Mouse (Mus musculus) adrenal gland, adult 2 months (tissue): ENCODE measurements around the gene Garem2. TPM values are rescaled to one million over a fixed set of nuclear protein-coding genes. Genes with fewer than 3 reads are reported as not detected.
A peak's percentile ranks its signal among the peaks of the same experiment; 100 is the strongest.

Experiments
- DNase-seq: peaks from one replicate; pipeline ENCODE4 v3.0.0; 2021
- polyA plus RNA-seq: library from polyadenylated mRNA; depleted of rRNA; stranded (reverse); fragments of >200 nt; gene quantifications from 2 replicates; pipeline ENCODE4 v1.2.3, GENCODE M21; 2012
- total RNA-seq, 2 experiments: library from RNA; stranded (reverse); gene quantifications; 2 replicates each; pipeline ENCODE4 v1.2.3; 2021

Garem2 gene
- total and polyA plus RNA-seq, 3 experiments = 0.10 to 0.11 TPM; not detected in 1

GRCm38 (mm10) chr5:30111771-30112170, 6.8 kb downstream of the Garem2 start:
- no peak for DNase-seq

- DNase-seq = no peak
These were observed 7.6 kb downstream of the Garem2 start for GRCm38 (mm10) chr5:30112533-30113068.

GRCm38 (mm10) chr5:30113881-30114760, 9.2 kb downstream of the Garem2 start:
- peak; percentile 68 for DNase-seq

DNA sequence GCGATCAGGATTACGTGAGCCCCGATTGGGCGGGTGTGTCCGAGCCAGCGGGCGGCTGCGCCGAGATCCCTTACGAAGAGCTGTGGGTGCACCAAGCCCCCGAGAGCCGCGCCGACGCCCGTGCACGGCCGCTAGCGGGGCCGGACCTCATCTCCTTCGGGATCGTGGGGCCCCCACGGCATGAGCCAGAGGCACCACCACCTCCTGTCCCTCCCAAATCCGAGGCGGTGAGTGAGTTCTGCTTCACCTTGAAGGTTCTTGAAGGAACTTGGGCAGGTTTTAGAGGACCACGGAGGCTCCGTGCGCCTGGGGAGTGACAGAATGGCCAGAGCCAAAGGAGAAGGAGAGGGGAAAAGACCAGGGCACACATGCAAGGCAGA, 9.8 kb downstream of the Garem2 start:
- DNase-seq = no peak

GRCm38 (mm10) chr5:30115718-30116117, 10.8 kb downstream of the Garem2 start:
- DNase-seq = no peak

GRCm38 (mm10) chr5:30118018-30118417, 13.1 kb downstream of the Garem2 start:
- DNase-seq = no peak

DNA sequence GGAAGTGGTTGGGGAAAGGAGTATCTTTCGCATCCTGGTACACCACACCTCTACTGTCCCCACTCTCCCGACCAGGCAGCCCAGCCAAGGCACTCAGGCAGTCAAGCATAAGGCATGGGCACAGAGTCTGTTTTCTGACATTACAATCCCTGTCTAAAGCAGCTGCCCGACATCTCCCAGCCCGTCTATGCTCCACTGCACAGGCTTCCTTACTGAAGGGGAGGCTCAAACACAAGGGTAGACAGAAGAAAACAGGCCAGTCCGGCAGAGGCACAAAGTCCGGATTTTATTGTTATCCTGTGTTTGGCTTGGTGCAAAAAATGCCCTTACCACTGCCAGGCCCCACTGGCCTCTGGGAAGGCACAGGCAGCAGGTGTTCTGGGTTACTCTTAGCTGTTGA, 14.2 kb downstream of the Garem2 start:
- no peak for DNase-seq

DNA sequence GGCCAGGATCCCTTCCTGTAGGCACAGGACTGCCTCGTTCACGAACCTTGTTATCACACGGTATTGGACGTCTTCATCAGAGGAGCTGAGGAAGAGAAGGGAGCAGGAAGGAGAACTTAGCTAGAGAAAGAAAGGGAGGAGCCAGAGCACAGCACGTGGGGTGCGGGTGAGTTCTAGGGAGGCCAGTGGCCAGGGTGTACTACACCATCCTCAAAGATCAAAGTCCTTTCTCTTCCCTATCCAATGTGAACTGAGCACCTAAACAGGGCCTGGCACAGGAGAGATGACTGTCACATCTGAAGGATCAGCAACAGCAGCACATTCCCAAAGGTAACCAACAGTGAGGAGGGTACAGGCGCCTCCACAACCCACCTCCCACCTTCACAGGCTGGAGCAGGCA, 15.1 kb downstream of the Garem2 start:
- DNase-seq = no peak

DNA sequence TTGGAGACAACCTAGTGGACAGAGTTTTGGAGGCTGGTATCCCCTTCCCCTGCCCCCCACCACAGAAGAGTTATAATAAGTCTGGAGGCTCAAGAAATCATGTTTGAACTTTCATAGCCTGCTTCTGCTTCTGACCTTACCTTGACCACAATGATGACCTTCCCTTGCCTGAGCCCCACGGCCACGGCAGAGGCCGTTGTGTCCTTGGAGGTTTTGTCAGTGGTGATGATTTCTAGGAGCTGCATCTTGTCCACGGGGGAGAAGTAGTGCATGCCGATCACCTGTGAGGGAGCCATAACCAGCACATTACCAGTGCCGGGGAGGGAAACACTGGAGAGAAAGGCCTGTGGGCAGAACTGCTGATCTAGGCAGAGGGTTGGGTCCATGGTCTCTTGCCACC, 17.5 kb downstream of the Garem2 start:
- no peak for DNase-seq

DNA sequence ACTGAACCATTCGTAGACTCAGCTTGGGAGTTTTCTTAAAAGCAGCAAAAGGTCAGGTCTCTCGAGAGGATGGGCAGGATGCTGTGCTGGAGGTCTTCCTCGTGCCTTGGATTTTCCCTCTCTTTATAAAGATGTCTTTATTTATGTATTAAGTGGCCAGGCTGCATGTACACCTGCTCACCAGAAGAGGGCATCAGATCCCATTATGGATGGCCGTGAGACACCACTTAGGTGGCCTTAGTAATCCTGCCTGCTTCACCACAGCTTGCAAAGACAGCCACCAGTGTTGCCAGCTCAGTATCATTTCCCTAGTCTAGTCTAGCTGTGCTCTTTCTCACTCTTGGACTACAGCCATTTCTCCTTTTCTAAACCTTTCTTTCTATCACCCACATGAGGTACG, 20.6 kb downstream of the Garem2 start:
- no peak for DNase-seq

GRCm38 (mm10) chr5:30126756-30127155, 21.8 kb downstream of the Garem2 start:
- peak; percentile 79 for DNase-seq

DNA sequence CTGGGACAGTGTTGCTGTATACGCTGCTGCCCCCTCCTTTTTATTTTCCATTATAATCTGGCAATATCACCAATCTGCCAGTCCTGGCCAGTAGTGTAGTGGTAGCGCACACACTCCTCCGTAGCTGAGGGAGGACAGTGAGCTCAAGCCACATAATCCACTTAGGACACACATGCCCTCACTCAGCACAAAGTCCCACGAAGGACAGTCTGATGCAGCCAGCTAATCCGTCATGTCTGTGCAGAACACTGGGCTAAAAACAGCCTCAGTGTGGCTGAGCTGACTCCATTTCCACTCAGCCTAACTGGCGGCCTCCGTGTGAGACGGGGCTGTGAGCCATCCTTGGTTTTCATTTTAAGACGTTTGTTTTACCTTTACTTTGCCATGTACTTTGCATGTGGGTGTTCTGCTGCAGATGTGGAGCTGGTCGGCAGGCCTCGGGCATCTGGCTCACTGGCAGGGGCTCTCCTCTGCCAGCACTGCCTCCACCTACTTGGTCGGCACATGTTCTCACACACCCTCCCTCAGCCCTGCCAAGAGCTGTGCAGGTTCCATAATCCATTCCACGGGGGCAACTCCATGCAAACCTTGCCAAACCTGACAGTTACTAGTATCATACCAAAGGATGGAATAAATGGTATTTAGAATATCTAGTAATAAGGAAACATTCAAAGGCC, 23.1 kb downstream of the Garem2 start:
- DNase-seq = no peak

DNA sequence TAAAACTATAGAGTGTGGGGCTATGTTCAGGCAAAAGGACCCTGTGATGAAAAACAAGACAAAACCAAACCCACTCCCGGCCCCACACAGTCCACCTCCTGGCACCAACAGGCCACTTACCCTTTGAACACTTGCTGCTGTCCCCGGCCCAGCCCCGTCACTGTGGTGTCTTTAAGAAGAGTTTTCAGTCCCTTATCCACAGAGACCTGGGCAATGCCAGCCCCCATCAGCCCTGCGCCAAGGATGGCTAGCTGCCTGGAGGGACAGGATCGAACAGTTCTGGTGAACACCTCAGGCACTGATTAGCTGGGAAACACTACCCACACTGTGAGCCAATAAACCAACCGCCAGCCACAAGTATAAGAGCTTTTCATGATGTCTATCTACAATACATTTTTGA, 23.7 kb downstream of the Garem2 start:
- no peak for DNase-seq

- no peak for DNase-seq
These were observed 26.3 kb downstream of the Garem2 start for GRCm38 (mm10) chr5:30131246-30131645.

DNA sequence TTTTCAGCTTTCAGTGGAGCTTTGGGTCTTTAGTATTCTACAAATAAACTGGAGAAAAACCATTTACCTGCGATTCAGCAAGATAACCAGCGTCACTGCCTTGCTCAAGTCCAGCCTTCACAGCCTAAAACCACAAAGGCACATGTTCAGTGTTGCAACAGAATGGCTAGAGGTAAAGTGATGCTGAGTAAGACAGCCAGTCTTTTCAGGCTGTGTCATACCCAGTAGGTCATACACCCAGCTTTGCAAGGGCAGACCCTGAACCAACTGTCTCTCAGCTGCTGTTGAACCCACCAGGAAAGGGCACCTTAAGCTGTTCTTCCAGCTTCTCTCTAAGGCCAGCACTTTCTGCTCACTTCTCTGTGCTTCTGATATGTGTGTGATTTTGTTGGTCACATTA, 27.2 kb downstream of the Garem2 start:
- no peak for DNase-seq

DNA sequence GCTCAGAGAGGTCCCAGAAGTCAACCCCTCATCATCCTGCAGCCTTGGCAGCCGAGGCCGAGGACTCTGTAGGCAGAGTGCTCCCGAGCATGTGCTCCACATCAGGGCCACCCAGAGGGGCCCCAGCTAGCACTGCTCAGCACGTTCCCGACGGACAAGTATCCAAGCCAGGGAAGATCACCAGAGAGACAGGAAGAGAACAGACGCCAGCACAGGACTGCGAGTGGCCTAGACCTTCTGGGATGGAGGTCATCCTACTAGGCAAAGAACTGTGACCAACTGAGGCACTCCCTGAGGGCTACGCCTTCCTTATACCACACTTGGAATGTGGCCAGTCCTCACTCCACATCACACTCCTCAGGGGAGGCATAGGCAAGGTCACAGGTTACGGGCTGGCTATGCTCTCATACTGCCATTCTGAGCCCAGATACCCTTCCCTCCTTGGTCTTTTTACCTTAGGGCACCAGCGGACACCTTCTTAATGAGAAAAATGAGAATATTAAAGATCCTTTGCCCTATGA, 30.8 kb downstream of the Garem2 start:
- DNase-seq = no peak

GRCm38 (mm10) chr5:30137271-30137670, 32.3 kb downstream of the Garem2 start:
- DNase-seq = no peak

- DNase-seq = no peak
These were observed 33.2 kb downstream of the Garem2 start for GRCm38 (mm10) chr5:30138193-30138592.

- DNase-seq = no peak
These were observed 41.6 kb downstream of the Garem2 start for GRCm38 (mm10) chr5:30146526-30146925.

DNA sequence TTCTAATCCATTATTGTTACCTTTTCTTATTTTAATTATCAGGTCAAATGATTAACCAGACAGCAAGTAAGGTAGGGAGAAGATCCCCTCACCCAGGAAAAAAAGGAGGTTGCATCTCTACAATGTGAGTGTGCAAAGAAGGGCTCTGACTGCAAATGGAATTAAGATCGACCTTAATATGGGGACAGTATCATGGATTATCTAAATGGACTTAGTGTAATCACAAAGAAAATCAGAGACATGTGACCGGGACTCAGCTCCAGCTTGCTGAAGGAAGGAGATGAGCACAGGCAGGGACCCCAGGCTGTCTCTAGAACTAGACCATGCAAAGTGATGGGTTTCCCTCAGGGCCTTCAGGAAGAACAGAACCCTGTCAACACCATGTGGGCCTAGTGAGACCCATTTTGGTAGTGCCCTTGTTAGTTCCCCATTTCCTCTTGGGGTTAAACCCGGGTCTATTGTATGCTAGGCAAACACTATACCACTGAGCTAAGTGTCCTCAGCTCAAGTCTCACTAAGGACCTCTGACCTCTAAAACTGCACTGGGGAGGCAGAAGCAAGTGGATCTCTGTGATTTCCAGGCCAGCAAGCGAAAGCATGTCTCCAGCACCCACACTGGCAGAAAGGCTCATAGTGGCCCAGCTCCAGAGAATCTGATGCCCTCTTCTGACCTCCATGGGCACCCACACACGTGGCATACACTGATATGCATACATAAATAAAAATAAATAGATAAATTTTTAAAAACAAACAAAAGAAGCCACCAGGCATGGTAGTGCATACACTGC, 43.4 kb downstream of the Garem2 start:
- DNase-seq = no peak

- DNase-seq = peak; percentile 32
These were observed 47.0 kb downstream of the Garem2 start for GRCm38 (mm10) chr5:30152007-30152406.

GRCm38 (mm10) chr5:30152413-30152812, 47.5 kb downstream of the Garem2 start:
- no peak for DNase-seq
